Mouse (Mus musculus): Measurements from ENCODE around the gene Nrxn3. TPM values are rescaled to one million over a fixed set of nuclear protein-coding genes. Genes with fewer than 3 reads are reported as not detected.

Gene Nrxn3
- polyA plus RNA-seq, 1 experiment from 2014 or later = 0.31 TPM

DNA sequence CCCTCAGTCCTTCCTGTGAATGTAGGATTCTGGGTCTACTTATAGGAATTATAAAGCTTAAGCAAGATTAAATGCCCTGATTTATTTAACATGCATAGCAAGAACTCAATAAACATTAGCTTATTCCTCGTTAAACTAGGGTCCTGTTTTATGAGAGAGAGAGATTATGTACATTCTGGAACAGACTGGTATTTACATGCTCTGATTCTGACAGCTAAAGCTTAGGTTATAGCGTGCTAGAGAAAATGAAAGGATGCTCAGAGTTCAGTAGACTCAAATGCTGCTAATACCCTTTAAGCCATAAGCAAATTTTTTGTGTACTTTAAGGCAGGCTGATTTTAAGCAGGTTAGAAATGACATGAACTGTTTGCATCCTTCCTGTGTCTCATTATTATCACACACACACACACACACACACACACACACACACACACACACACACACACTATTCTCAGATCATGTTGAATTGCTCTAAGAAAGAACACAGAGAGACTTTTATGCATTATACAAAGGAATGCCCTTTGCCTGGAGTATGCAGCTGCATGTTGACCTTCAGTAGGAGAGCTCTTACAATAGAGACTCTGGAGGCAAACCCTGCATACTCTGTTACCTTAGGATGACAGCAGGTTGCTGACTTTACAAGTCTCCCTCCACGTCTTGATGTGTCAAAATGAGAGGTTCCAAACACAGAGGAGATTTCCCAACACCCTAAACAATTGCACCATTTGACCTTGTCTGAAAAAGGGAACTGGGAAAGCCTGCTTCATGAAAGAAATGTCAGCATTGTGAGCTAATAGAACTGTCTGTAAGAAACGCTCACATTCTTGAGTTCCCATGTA lies 568.3 kb downstream of the Nrxn3 start:
- Histone ChIP-seq H3K4me3 (ENCODE audit: low read depth, low read length) (no peak overlapping the region), H3K4me1 (ENCODE audit: control insufficient read depth, insufficient read depth, low read length) (no peaks in the 10 kb centered on the region; the same call in 1 of the 2 replicates), H3K4me2 (ENCODE audit: low read depth, severe bottlenecking) (no peak overlapping the region), H3K36me3 (ENCODE audit: control insufficient read depth, insufficient read depth, low read length) (no peaks in the 10 kb centered on the region), H3K9ac (ENCODE audit: low read length) (no peak overlapping the region), H3K27ac (replicated peaks; ENCODE audit: low read depth, low read length) (no peak overlapping the region), H3K9me3 (ENCODE audit: control insufficient read depth, low read length) (no peaks in the 10 kb centered on the region), H3K27me3 (ENCODE audit: control insufficient read depth, insufficient read depth, low read length) (no peaks in the 10 kb centered on the region)
- no peak for ATAC-seq (ENCODE audit: insufficient number of reproducible peaks, low FRiP score, low TSS enrichment, low read depth)
- DNase-seq (ENCODE audit: low spot score) = no peak
- WGBS = 58% methylated on average over 4 of the region's 4 CpGs

DNA sequence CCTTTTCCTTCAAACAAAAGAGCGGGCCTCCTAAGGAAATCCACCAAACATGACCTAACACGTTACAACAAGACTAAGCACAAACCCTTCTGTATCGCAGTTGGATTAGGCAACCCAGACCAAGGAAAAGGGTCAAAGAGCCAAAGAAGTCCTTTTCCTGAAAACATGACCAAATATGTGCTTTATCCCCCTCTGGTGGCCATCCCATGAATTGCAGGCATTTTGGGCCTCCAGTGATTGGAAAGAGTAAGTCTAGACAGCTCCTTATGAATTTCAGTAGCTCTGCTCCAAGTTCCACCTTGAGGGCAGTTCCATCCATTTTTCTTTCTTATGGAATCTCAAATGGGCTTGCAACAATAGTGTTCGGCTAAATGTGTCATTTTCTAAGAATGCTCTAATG lies 579.3 kb downstream of the Nrxn3 start:
- no peaks in the 10 kb centered on the region for H3K36me3 ChIP-seq (ENCODE audit: control insufficient read depth, insufficient read depth, low read length)
- 50% methylated on average over 4 of the region's 4 CpGs for WGBS
- no peaks in the 10 kb centered on the region for H3K27me3 ChIP-seq (ENCODE audit: control insufficient read depth, insufficient read depth, low read length)
- H3K4me1 ChIP-seq (ENCODE audit: control insufficient read depth, insufficient read depth, low read length) = no peaks in the 10 kb centered on the region
- H3K9me3 ChIP-seq (ENCODE audit: control insufficient read depth, low read length) = no peaks in the 10 kb centered on the region
- H3K9ac ChIP-seq (ENCODE audit: low read length) = no peak overlapping the region
- H3K27ac ChIP-seq (replicated peaks; ENCODE audit: low read depth, low read length) = no peak overlapping the region
- H3K4me3 ChIP-seq (ENCODE audit: low read depth, low read length) = no peak overlapping the region
- H3K4me2 ChIP-seq (ENCODE audit: low read depth, severe bottlenecking) = no peak overlapping the region
- ATAC-seq (ENCODE audit: insufficient number of reproducible peaks, low FRiP score, low TSS enrichment, low read depth) (no peak), DNase-seq (ENCODE audit: low spot score) (peak; percentile 88)

DNA sequence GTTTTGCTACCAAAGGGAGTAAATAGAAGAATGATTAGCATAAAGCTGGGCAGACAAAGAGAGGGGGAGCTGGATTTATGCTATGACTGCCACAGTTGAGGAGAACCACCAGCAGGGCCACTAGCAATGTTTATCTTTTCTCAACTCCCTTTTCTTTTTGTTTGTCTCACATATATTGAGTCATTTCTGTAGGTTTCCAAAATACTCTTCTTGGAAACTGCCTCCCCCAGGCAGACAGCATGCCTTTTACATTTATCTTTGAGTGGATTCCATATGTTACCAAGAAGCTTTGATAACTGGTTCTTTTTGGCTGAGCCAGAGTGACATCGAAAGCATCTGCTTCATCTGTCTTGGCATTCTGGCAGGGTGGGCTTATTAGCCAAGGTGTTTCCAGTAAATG lies 587.5 kb downstream of the Nrxn3 start:
- WGBS = 100% methylated on average over 1 of the region's 1 CpGs
- DNase-seq (ENCODE audit: low spot score) = no peak
- Histone ChIP-seq H3K36me3 (ENCODE audit: control insufficient read depth, insufficient read depth, low read length) (no peaks in the 10 kb centered on the region), H3K27me3 (ENCODE audit: control insufficient read depth, insufficient read depth, low read length) (no peaks in the 10 kb centered on the region), H3K4me2 (ENCODE audit: low read depth, severe bottlenecking) (no peak overlapping the region), H3K9me3 (ENCODE audit: control insufficient read depth, low read length) (no peaks in the 10 kb centered on the region), H3K27ac (replicated peaks; ENCODE audit: low read depth, low read length) (no peak overlapping the region), H3K4me1 (ENCODE audit: control insufficient read depth, insufficient read depth, low read length) (no peaks in the 10 kb centered on the region), H3K9ac (ENCODE audit: low read length) (no peak overlapping the region), H3K4me3 (ENCODE audit: low read depth, low read length) (no peak overlapping the region)
- ATAC-seq (ENCODE audit: insufficient number of reproducible peaks, low FRiP score, low TSS enrichment, low read depth) = no peak

DNA sequence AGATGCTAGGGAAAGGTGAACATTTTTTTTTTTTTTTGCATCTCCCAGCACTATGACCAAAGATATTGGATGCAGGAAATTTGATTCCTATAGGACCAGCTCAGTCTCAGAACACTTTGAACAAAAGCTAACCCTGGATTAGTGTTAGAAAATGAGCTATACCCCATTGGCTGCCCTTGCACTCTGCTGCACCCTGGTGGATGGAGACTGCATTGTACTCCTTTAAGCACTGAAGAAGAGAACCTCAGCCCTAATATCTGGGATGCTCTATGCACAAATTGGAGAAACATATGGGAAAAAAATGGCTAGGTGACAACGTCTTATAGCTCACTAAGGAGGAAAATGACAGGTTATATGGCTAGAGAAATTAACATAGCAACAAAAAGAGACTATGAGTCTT lies 589.9 kb downstream of the Nrxn3 start:
- no peaks in the 10 kb centered on the region for H3K36me3 ChIP-seq (ENCODE audit: control insufficient read depth, insufficient read depth, low read length)
- no peak overlapping the region for H3K4me2 ChIP-seq (ENCODE audit: low read depth, severe bottlenecking)
- no peaks in the 10 kb centered on the region for H3K4me1 ChIP-seq (ENCODE audit: control insufficient read depth, insufficient read depth, low read length)
- H3K4me3 ChIP-seq (ENCODE audit: low read depth, low read length) = no peak overlapping the region
- H3K9me3 ChIP-seq (ENCODE audit: control insufficient read depth, low read length) = no peaks in the 10 kb centered on the region
- H3K9ac ChIP-seq (ENCODE audit: low read length) = no peak overlapping the region
- ATAC-seq (ENCODE audit: insufficient number of reproducible peaks, low FRiP score, low TSS enrichment, low read depth) = no peak
- H3K27me3 ChIP-seq (ENCODE audit: control insufficient read depth, insufficient read depth, low read length) = no peaks in the 10 kb centered on the region
- peak; percentile 30 for DNase-seq (ENCODE audit: low spot score)
- H3K27ac ChIP-seq (replicated peaks; ENCODE audit: low read depth, low read length) = no peak overlapping the region
- WGBS = 19% methylated on average over 1 of the region's 1 CpGs

DNA sequence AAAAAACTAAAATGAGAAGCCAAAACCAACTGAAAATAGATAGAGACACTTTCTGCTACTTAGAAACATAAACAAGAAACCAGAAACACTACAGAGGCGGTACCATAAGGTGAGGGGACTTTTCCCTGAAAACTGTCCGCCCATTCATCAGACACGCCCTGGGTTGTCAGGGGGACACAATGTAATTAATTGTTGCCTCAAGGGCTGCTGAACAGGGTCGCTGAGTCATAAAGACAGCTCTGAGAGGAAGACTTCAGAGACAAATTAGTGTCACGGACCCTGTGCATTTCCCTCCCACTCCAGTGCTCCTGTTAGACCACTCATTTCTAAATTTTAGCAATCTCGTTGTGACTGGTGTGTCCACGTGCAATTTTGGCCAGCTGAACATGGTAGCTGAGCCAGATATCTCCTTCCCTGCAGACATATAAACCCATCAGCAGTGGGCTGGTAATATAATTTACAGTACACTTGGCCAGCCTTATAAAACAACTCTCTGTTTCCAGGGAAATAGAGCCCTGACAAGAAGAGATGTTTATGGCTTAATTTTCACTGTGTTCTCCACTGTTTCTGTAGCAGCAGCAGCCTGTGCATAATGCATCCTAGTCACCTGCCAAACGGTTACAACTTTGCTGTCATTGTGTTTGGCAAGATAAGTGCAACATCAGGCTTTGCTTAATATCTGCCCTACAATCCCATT lies 603.3 kb downstream of the Nrxn3 start:
- Histone ChIP-seq H3K9me3 (ENCODE audit: control insufficient read depth, low read length) (no peaks in the 10 kb centered on the region), H3K4me2 (ENCODE audit: low read depth, severe bottlenecking) (no peak overlapping the region), H3K4me1 (ENCODE audit: control insufficient read depth, insufficient read depth, low read length) (no peaks in the 10 kb centered on the region), H3K9ac (ENCODE audit: low read length) (no peak overlapping the region), H3K36me3 (ENCODE audit: control insufficient read depth, insufficient read depth, low read length) (no peaks in the 10 kb centered on the region), H3K27me3 (ENCODE audit: control insufficient read depth, insufficient read depth, low read length) (no peaks in the 10 kb centered on the region), H3K27ac (replicated peaks; ENCODE audit: low read depth, low read length) (no peak overlapping the region), H3K4me3 (ENCODE audit: low read depth, low read length) (no peak overlapping the region)
- DNase-seq (ENCODE audit: low spot score) = no peak
- no peak for ATAC-seq (ENCODE audit: insufficient number of reproducible peaks, low FRiP score, low TSS enrichment, low read depth)
- WGBS = 51% methylated on average over 8 of the region's 8 CpGs

DNA sequence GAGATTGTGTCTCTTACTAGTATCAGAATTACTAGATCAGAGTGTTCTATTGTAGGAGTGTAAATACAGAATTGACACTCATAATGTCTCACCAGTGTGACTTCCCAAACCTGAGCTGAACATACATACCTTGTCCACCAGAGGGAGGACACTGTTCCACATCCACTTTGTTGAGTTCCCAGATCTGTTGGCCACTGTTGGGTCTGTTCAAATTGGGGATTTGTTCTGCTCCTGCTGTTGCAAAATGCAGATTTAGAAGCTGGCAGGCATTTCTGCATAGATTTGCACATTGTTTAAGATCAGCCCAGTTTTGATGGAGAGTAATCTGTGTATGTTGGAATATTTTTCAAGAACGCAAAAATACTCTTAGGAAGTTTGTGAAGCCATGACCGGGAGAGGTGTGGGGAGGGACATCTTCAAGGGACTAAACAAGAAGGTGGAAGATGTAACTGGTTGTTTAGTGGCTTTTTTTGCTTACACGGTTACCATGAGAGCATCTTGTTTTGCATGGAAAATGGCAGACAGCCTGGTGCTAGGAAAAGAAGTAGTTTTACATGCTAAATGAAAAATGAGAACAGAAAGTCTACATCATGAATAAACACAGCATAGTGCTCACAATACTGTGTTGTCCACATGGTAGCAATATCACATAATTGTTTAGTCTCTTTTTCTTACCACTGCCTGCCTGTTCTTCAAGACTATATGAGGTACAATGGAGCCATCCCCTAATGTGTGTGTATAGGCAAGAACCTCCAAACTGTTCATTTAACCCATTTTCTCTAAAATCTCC lies 609.0 kb downstream of the Nrxn3 start:
- WGBS = 92% methylated on average over 3 of the region's 3 CpGs
- Histone ChIP-seq H3K36me3 (ENCODE audit: control insufficient read depth, insufficient read depth, low read length) (no peaks in the 10 kb centered on the region), H3K27me3 (ENCODE audit: control insufficient read depth, insufficient read depth, low read length) (no peaks in the 10 kb centered on the region), H3K4me1 (ENCODE audit: control insufficient read depth, insufficient read depth, low read length) (no peaks in the 10 kb centered on the region), H3K4me2 (ENCODE audit: low read depth, severe bottlenecking) (no peak overlapping the region), H3K4me3 (ENCODE audit: low read depth, low read length) (no peak overlapping the region), H3K27ac (replicated peaks; ENCODE audit: low read depth, low read length) (no peak overlapping the region), H3K9me3 (ENCODE audit: control insufficient read depth, low read length) (no peaks in the 10 kb centered on the region), H3K9ac (ENCODE audit: low read length) (no peak overlapping the region)
- ATAC-seq (ENCODE audit: insufficient number of reproducible peaks, low FRiP score, low TSS enrichment, low read depth) (no peak), DNase-seq (ENCODE audit: low spot score) (no peak)

DNA sequence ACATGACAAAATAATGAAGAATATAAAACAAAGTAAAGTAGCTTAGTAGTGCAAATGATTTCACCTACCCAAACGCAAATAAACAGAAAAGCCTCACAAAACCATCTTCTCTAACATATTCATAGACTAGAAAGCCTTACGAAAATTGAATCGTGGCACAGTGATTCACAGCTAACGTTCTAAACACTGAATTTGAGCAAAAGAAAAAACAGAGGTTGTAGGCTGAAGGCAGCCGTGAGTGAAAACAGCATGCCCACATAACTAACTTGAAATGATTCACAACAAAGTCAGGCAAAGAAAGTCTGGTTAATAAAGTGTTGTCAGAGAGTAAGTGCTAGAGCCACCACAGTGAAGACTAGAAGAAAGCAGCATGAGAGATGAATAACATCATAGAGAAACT lies 610.8 kb downstream of the Nrxn3 start:
- ATAC-seq (ENCODE audit: insufficient number of reproducible peaks, low FRiP score, low TSS enrichment, low read depth) = no peak
- Histone ChIP-seq H3K9ac (ENCODE audit: low read length) (no peak overlapping the region), H3K36me3 (ENCODE audit: control insufficient read depth, insufficient read depth, low read length) (no peaks in the 10 kb centered on the region), H3K4me1 (ENCODE audit: control insufficient read depth, insufficient read depth, low read length) (no peaks in the 10 kb centered on the region), H3K27me3 (ENCODE audit: control insufficient read depth, insufficient read depth, low read length) (no peaks in the 10 kb centered on the region), H3K4me3 (ENCODE audit: low read depth, low read length) (no peak overlapping the region), H3K27ac (replicated peaks; ENCODE audit: low read depth, low read length) (no peak overlapping the region), H3K9me3 (ENCODE audit: control insufficient read depth, low read length) (no peaks in the 10 kb centered on the region), H3K4me2 (ENCODE audit: low read depth, severe bottlenecking) (no peak overlapping the region)
- WGBS = 85% methylated on average over 5 of the region's 5 CpGs
- no peak for DNase-seq (ENCODE audit: low spot score)

DNA sequence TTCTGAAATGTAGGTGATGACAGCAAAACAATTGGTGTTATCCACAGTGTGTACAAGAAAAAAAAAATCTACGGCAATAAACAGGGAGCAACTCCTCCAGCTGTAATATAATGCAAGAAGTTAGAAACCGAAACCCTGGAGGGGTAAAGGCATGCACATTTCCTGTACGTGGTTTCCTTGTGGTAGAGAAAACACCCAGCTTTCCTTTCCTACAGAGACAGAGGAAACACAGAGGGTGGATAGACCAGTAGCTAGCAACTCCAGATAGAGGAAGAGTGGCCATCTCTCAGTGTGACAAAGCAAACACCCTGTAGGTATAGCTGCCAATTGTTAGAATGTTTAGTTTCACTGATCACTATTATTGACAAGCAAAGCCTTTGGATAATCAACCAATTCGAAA lies 642.2 kb downstream of the Nrxn3 start:
- no peaks in the 10 kb centered on the region for H3K4me1 ChIP-seq (ENCODE audit: control insufficient read depth, insufficient read depth, low read length)
- no peaks in the 10 kb centered on the region for H3K27me3 ChIP-seq (ENCODE audit: control insufficient read depth, insufficient read depth, low read length)
- H3K36me3 ChIP-seq (ENCODE audit: control insufficient read depth, insufficient read depth, low read length) = no peaks in the 10 kb centered on the region
- no peak for ATAC-seq (ENCODE audit: insufficient number of reproducible peaks, low FRiP score, low TSS enrichment, low read depth)
- no peak overlapping the region for H3K4me2 ChIP-seq (ENCODE audit: low read depth, severe bottlenecking)
- H3K9ac ChIP-seq (ENCODE audit: low read length) = no peak overlapping the region
- H3K4me3 ChIP-seq (ENCODE audit: low read depth, low read length) = no peak overlapping the region
- 65% methylated on average over 4 of the region's 4 CpGs for WGBS
- H3K9me3 ChIP-seq (ENCODE audit: control insufficient read depth, low read length) = no peaks in the 10 kb centered on the region
- H3K27ac ChIP-seq (replicated peaks; ENCODE audit: low read depth, low read length) = no peak overlapping the region
- DNase-seq (ENCODE audit: low spot score) = no peak
